Mouse (Mus musculus): ENCODE data around the gene Tubgcp4.

Tubgcp4 gene

GRCm38 (mm10) chr2:121204276-121204675 is 33.8 kb downstream of the Tubgcp4 start:
- DNase-seq (ENCODE audit: low spot score): no peak

GRCm38 (mm10) chr2:121206541-121206940 is 36.1 kb downstream of the Tubgcp4 start:
- no peak for DNase-seq (ENCODE audit: low spot score)

- DNase-seq (ENCODE audit: low spot score): no peak
Measured at GRCm38 (mm10) chr2:121214491-121214890, 44.0 kb downstream of the Tubgcp4 start.

- DNase-seq (ENCODE audit: low spot score): no peak
Measured at GRCm38 (mm10) chr2:121219177-121219576, 48.7 kb downstream of the Tubgcp4 start.

GRCm38 (mm10) chr2:121219994-121220393 is 49.5 kb downstream of the Tubgcp4 start:
- no peak for DNase-seq (ENCODE audit: low spot score)

GRCm38 (mm10) chr2:121223010-121223409 is 52.6 kb downstream of the Tubgcp4 start:
- no peak for DNase-seq (ENCODE audit: low spot score)

GRCm38 (mm10) chr2:121228135-121228534 is 57.7 kb downstream of the Tubgcp4 start:
- no peak for DNase-seq (ENCODE audit: low spot score)

GRCm38 (mm10) chr2:121235460-121236072 is 65.1 kb downstream of the Tubgcp4 start:
- DNase-seq (ENCODE audit: low spot score): no peak

GRCm38 (mm10) chr2:121239426-121239825 is 69.0 kb downstream of the Tubgcp4 start:
- DNase-seq (ENCODE audit: low spot score): no peak

GRCm38 (mm10) chr2:121244099-121244498 is 73.6 kb downstream of the Tubgcp4 start:
- no peak for DNase-seq (ENCODE audit: low spot score)

Data from lung, postnatal 25 days (tissue).